Mouse (Mus musculus) cerebellum, adult 2 months (tissue): ENCODE measurements around the gene Xpnpep1. TPM values are rescaled to one million over a fixed set of nuclear protein-coding genes. Genes with fewer than 3 reads are reported as not detected.

ENCODE experiments used
- DNase-seq, 2 experiments: peaks; one replicate each; pipeline ENCODE4 v3.0.0; 2021
- H3K27ac ChIP-seq: fragments of 200-500 bp; 2 replicates; pipeline ENCODE4 v1.5.1; 2012; ENCODE audit warnings: low read length, control low read depth, inconsistent platforms; ENCODE audit not compliant: insufficient read depth
- H3K27me3 ChIP-seq: fragments of 200-500 bp; 2 replicates; pipeline ENCODE4 v1.6.1; 2012; ENCODE audit warnings: inconsistent platforms, mild to moderate bottlenecking, low read length, moderate library complexity; ENCODE audit not compliant: control insufficient read depth, insufficient read depth
- H3K4me1 ChIP-seq: fragments of 200-500 bp; 2 replicates; pipeline ENCODE4 v1.6.1; 2011; ENCODE audit warnings: low read length; ENCODE audit not compliant: control insufficient read depth, insufficient read depth
- H3K4me3 ChIP-seq: fragments of 200-500 bp; replicated peaks from 2 replicates; pipeline ENCODE3; 2011; ENCODE audit warnings: mild to moderate bottlenecking, low read depth, low read length, control low read depth; ENCODE audit not compliant: insufficient read depth
- CTCF ChIP-seq: fragments of 200-500 bp; IDR thresholded peaks from 2 replicates; pipeline ENCODE4 v1.5.1; 2011; ENCODE audit warnings: low read depth, mild to moderate bottlenecking, control low read depth, low read length, moderate library complexity, borderline replicate concordance; ENCODE audit not compliant: insufficient read depth
- POLR2A ChIP-seq: fragments of 200-500 bp; IDR thresholded peaks from 2 replicates; pipeline ENCODE4 v1.6.1; 2011; ENCODE audit warnings: low read length, control low read depth, borderline replicate concordance; ENCODE audit not compliant: insufficient read depth
- WGBS: fragments of 180-500 bp; shearing (Covaris S2); methylation state at CpG from one replicate; pipeline ENCODE4 v1.1.7; 2018; 5-methylcytosine and 5-hydroxymethylcytosine counted together
- polyA plus RNA-seq: library from polyadenylated mRNA; depleted of rRNA; stranded (reverse); fragments of >200 nt; gene quantifications from 2 replicates; pipeline ENCODE4 v1.2.3, GENCODE M21; 2012

Gene Xpnpep1
- polyA plus RNA-seq, 1 experiment = 58.8 TPM

- DNase-seq = no peak
- Histone ChIP-seq H3K27ac (no peak overlapping the region), H3K4me3 (no peak overlapping the region), H3K4me1 (peaks cover 34% of the 10 kb centered on the region), H3K27me3 (no peaks in the 10 kb centered on the region)
- WGBS = 82% methylated on average over 3 of the region's 3 CpGs
- TF ChIP-seq POLR2A (no peak), CTCF (no peak)
These were observed 40.5 kb upstream of the Xpnpep1 start for GRCm38 (mm10) chr19:53080487-53080886.

- no peak for TF ChIP-seq POLR2A
- no peak for TF ChIP-seq CTCF
- Histone ChIP-seq H3K4me3 (no peak overlapping the region), H3K27me3 (no peaks in the 10 kb centered on the region), H3K4me1 (peaks cover 37% of the 10 kb centered on the region), H3K27ac (no peak overlapping the region)
- DNase-seq = no peak
- WGBS = 88% methylated on average over 11 of the region's 11 CpGs
These were observed 40.0 kb upstream of the Xpnpep1 start for GRCm38 (mm10) chr19:53080026-53080425.

GRCm38 (mm10) chr19:53078271-53079085, 38.5 kb upstream of the Xpnpep1 start:
- no peak overlapping the region for H3K4me3 ChIP-seq
- H3K27me3 ChIP-seq = no peaks in the 10 kb centered on the region
- 29% methylated on average over 9 of the region's 9 CpGs for WGBS
- TF ChIP-seq CTCF = no peak
- no peak for TF ChIP-seq POLR2A
- H3K4me1 ChIP-seq = peaks cover 37% of the 10 kb centered on the region
- no peak overlapping the region for H3K27ac ChIP-seq
- peak; percentile 45 to 54 for DNase-seq

GRCm38 (mm10) chr19:53077278-53077677, 37.3 kb upstream of the Xpnpep1 start:
- Histone ChIP-seq H3K4me3 (no peak overlapping the region), H3K27ac (no peak overlapping the region), H3K4me1 (peaks cover 37% of the 10 kb centered on the region), H3K27me3 (no peaks in the 10 kb centered on the region)
- DNase-seq = no peak
- WGBS = 88% methylated on average over 5 of the region's 5 CpGs
- no peak for TF ChIP-seq CTCF
- no peak for TF ChIP-seq POLR2A

- H3K4me1 ChIP-seq = peaks cover 34% of the 10 kb centered on the region
- peak overlapping the region; percentile 46 for H3K4me3 ChIP-seq
- no peak for TF ChIP-seq CTCF
- 0 out of 2 replicates have a peak, but pooled peaks have one; percentile 8 for TF ChIP-seq POLR2A
- 9% methylated on average over 18 of the region's 18 CpGs for WGBS
- peak overlapping the region; percentile 96 for H3K27ac ChIP-seq
- H3K27me3 ChIP-seq = no peaks in the 10 kb centered on the region
- DNase-seq = peak; percentile 91 to 97
These were observed 36.4 kb upstream of the Xpnpep1 start for GRCm38 (mm10) chr19:53076238-53076981.

GRCm38 (mm10) chr19:53075896-53076237, 35.9 kb upstream of the Xpnpep1 start:
- H3K4me3 ChIP-seq = peak overlapping the region; percentile 46
- H3K27me3 ChIP-seq = no peaks in the 10 kb centered on the region
- no peak for DNase-seq
- 11% methylated on average over 11 of the region's 11 CpGs for WGBS
- no peak for TF ChIP-seq CTCF
- no peak for TF ChIP-seq POLR2A
- peak overlapping the region; percentile 96 for H3K27ac ChIP-seq
- peaks cover 29% of the 10 kb centered on the region for H3K4me1 ChIP-seq

GRCm38 (mm10) chr19:53074899-53075722, 35.1 kb upstream of the Xpnpep1 start:
- peaks cover 26% of the 10 kb centered on the region for H3K4me1 ChIP-seq
- TF ChIP-seq CTCF (no peak), POLR2A (no peak)
- H3K27ac ChIP-seq = peak overlapping the region; percentile 96
- WGBS = 73% methylated on average over 13 of the region's 13 CpGs
- H3K27me3 ChIP-seq = no peaks in the 10 kb centered on the region
- peak in 1 of 2 experiments; percentile 43 for DNase-seq
- H3K4me3 ChIP-seq = no peak overlapping the region
